Mouse (Mus musculus) neural tube, embryonic 11.5 days (tissue): ENCODE measurements around the gene Pum2. TPM values are rescaled to one million over a fixed set of nuclear protein-coding genes. Genes with fewer than 3 reads are reported as not detected.
A peak's percentile ranks its signal among the peaks of the same experiment; 100 is the strongest.

Source experiments
- ATAC-seq: fragments of 200-750 bp; cut with Nextera tagmentation; 2 replicates; pipeline ENCODE4 v1.8.0; 2017; ENCODE audit warnings: moderate number of reproducible peaks, mild to moderate bottlenecking, moderate TSS enrichment, moderate library complexity; ENCODE audit not compliant: insufficient read depth, low FRiP score, low TSS enrichment
- DNase-seq: peaks from one replicate; pipeline ENCODE4 v3.0.0-alpha.2; 2015; ENCODE audit warnings: low spot score
- H3K27ac ChIP-seq: fragments of 300-500 bp; sonication (generic); 2 replicates; pipeline ENCODE4 v1.5.1; 2014; ENCODE audit warnings: low read depth, mild to moderate bottlenecking, low read length
- H3K27me3 ChIP-seq: fragments of 300-500 bp; sonication (generic); 2 replicates; pipeline ENCODE4 v1.6.1; 2014; ENCODE audit warnings: mild to moderate bottlenecking, low read length, mixed read lengths; ENCODE audit not compliant: control insufficient read depth, insufficient read depth
- H3K36me3 ChIP-seq: fragments of 300-500 bp; sonication (generic); 2 replicates; pipeline ENCODE4 v1.6.1; 2014; ENCODE audit warnings: mild to moderate bottlenecking, low read length, moderate library complexity, mixed read lengths; ENCODE audit not compliant: control insufficient read depth, insufficient read depth
- H3K4me1 ChIP-seq: fragments of 300-500 bp; sonication (generic); 2 replicates; pipeline ENCODE4 v1.6.1; 2014; ENCODE audit warnings: low read length, mixed read lengths; ENCODE audit not compliant: control insufficient read depth, insufficient read depth
- H3K4me2 ChIP-seq: fragments of 300-500 bp; sonication (generic); 2 replicates; pipeline ENCODE4 v1.6.1; 2014; ENCODE audit warnings: low read depth, mild to moderate bottlenecking, moderate library complexity
- H3K4me3 ChIP-seq: fragments of 300-500 bp; sonication (generic); 2 replicates; pipeline ENCODE4 v1.5.1; 2014; ENCODE audit warnings: low read depth, low read length
- H3K9ac ChIP-seq: fragments of 300-500 bp; sonication (generic); 2 replicates; pipeline ENCODE4 v1.6.1; 2014; ENCODE audit warnings: mild to moderate bottlenecking, low read length
- H3K9me3 ChIP-seq: fragments of 300-500 bp; sonication (generic); 2 replicates; pipeline ENCODE4 v1.6.1; 2016; ENCODE audit warnings: low read length; ENCODE audit not compliant: control insufficient read depth
- WGBS: fragments of 180-500 bp; shearing (Covaris S2); extraction: QIAGEN DNeasy Blood & Tissue Kit; methylation state at CpG from one replicate; pipeline ENCODE4 v1.1.7; 2014; 5-methylcytosine and 5-hydroxymethylcytosine counted together
- polyA plus RNA-seq: library from polyadenylated mRNA; unstranded; fragments of >200 nt; fragmentation: Nextera tagmentation; extraction: Ambion mirVana; gene quantifications from 2 replicates; pipeline ENCODE4 v1.2.1, GENCODE M21; 2014

Pum2 gene
- polyA plus RNA-seq, 1 experiment from 2014 or later, result 68.7 TPM

DNA sequence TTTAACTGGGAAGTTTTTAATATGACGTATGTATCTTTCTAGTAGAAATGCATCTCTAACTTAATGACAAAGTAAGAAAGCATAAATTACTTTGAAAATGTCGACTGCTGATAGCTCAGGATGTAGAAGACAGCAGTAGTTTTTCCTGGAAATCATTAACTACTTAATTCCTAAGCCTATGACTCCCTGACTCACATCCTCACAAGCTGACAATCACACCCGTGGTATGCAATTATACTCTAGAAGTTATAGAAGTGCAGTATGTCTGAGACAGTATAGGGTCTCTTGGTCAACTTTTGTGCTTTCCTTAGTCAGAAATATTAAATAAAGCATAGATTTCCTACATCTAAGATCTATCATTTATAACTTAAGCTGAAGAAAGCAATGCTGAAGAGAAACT is 12.2 kb upstream of the Pum2 start:
- no peak for ATAC-seq
- Histone ChIP-seq H3K27me3 (no peaks in the 10 kb centered on the region), H3K4me2 (no peak overlapping the region), H3K27ac (no peak overlapping the region), H3K4me1 (no peaks in the 10 kb centered on the region), H3K36me3 (no peaks in the 10 kb centered on the region), H3K4me3 (no peak overlapping the region), H3K9me3 (no peaks in the 10 kb centered on the region), H3K9ac (no peak overlapping the region)
- 69% methylated on average over 3 of the region's 3 CpGs for WGBS
- no peak for DNase-seq

DNA sequence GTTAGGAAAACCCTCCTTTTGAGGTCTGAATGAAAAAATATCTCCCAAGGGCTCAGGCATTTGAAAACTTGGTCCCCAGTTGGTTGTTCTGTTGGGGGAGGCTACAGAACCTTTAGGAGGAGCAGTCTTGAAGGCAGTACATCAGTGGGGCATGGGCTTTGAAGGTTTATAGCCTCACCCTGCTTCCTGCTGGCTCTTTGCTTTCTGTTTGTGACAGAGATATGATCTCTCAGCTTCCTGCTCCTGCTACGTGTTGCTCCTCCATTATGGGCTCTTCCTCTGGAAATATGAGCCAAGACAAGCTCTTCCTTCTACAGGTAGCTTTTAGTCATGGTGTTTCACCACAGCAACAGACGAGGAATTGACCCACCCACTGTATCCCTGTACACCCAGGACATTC is 11.8 kb upstream of the Pum2 start:
- ATAC-seq (no peak), DNase-seq (no peak)
- Histone ChIP-seq H3K4me2 (no peak overlapping the region), H3K36me3 (no peaks in the 10 kb centered on the region), H3K9ac (no peak overlapping the region), H3K4me1 (no peaks in the 10 kb centered on the region), H3K4me3 (no peak overlapping the region), H3K27ac (no peak overlapping the region), H3K27me3 (no peaks in the 10 kb centered on the region), H3K9me3 (no peaks in the 10 kb centered on the region)
- WGBS, result 50% methylated on average over 2 of the region's 2 CpGs

DNA sequence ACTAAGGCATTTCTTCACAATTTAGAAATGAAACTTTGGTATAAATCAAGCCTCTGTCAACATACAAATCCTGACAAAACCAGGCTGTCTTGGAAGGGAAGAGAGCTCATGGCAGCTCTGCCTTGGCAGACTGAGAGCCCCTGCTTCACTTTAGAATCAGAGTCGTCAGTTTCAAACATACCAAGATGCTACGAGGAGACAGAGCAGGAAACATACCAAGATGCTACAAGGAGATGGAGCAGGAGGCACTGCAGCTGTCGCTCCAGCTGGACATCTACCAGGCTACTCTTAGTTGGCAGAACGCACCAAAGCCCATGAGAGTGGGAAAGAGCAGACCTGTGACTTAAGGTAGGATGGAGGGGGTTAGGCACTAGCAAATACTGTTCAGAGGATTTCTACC is 11.2 kb upstream of the Pum2 start:
- Histone ChIP-seq H3K36me3 (no peaks in the 10 kb centered on the region), H3K4me2 (no peak overlapping the region), H3K4me3 (no peak overlapping the region), H3K27ac (no peak overlapping the region), H3K27me3 (no peaks in the 10 kb centered on the region), H3K4me1 (no peaks in the 10 kb centered on the region), H3K9ac (no peak overlapping the region), H3K9me3 (no peaks in the 10 kb centered on the region)
- DNase-seq, result no peak
- 86% methylated on average over 4 of the region's 4 CpGs for WGBS
- ATAC-seq, result no peak

DNA sequence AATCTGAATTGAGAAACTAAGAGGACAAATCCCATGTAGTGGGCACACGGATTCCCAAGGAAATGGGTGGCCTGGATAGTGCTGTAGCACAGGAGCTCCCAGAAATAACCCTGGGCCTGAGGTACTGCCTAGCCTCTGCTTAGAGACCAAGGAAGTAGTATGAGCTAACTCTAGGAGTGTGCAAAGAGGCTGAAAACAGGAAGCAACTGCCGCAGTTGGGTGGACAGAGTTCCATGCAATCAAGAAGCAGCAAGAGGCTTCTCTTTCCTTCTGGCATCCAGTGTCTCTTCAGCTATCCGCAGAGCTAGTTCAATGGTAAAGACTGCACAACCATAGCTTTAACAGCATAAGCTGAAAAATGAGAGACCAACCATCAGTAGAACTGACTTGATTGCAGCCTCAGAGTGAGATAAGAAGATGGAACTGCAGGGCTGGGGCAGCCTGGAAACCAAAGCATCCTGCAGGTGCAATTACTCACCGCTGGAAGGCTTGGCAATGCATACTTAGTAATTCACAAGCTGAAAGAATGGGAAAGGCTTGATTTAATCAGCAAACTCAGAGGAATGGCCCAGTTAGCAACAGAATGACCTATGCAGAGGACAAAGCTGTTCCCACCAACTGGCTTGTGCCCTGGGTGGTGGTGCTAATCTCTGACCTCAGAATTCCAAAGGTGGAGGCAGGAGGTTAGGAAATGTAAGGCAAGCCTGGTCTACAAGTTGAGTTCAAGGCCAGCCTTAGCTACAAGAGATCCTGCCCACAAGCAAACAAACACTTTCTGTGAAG is 6.3 kb upstream of the Pum2 start:
- Histone ChIP-seq H3K9ac (no peak overlapping the region), H3K4me2 (no peak overlapping the region), H3K36me3 (no peaks in the 10 kb centered on the region), H3K4me1 (no peaks in the 10 kb centered on the region), H3K27ac (no peak overlapping the region), H3K9me3 (no peaks in the 10 kb centered on the region), H3K4me3 (no peak overlapping the region), H3K27me3 (no peaks in the 10 kb centered on the region)
- WGBS, result 84% methylated on average over 4 of the region's 4 CpGs
- DNase-seq (no peak), ATAC-seq (no peak)

DNA sequence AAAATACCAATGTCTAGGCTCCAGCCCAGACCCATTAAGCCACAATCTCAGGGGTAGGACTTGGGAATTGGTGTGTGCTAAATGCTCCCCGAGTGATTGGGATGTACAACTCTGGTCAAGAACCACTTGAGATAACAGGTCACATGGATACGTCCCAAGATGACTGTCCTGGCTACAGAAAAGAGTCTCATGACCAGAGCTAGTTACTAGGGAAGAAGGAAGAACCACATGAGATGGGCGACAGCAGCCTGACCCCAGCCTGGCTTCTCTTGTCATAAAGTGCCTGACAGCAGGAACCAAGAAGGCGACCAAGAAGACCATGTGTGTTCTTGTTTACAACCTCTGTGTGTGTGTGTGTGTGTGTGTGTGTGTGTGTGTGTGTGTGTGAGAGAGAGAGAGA is 4.5 kb upstream of the Pum2 start:
- Histone ChIP-seq H3K36me3 (no peaks in the 10 kb centered on the region), H3K4me1 (no peaks in the 10 kb centered on the region), H3K4me3 (no peak overlapping the region), H3K4me2 (no peak overlapping the region), H3K9ac (no peak overlapping the region), H3K9me3 (no peaks in the 10 kb centered on the region), H3K27me3 (no peaks in the 10 kb centered on the region), H3K27ac (no peak overlapping the region)
- DNase-seq (no peak), ATAC-seq (no peak)
- WGBS, result 86% methylated on average over 4 of the region's 4 CpGs

DNA sequence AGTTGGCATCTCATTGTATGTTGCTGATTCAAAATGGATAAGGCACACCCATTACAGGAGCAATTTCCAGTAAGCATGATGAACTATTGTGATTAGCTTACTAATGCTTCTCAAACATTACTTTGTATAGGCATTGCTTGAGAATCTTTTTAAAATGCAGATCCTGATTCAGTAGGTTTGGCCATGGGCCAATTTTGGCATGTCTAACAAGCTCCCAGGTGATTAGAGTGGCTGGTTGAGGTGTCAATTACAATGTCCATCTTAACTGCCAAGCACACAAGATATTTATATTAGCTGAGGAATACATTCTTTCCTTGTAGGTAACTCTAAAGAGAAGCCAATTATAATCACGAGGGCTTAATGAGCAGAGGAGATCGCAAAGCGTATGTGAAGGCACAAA is 4.1 kb upstream of the Pum2 start:
- H3K4me2 ChIP-seq, result no peak overlapping the region
- ATAC-seq, result no peak
- H3K9ac ChIP-seq, result no peak overlapping the region
- no peaks in the 10 kb centered on the region for H3K4me1 ChIP-seq
- H3K36me3 ChIP-seq, result no peaks in the 10 kb centered on the region
- 93% methylated on average over 3 of the region's 3 CpGs for WGBS
- no peak overlapping the region for H3K4me3 ChIP-seq
- H3K27me3 ChIP-seq, result no peaks in the 10 kb centered on the region
- DNase-seq, result no peak
- no peaks in the 10 kb centered on the region for H3K9me3 ChIP-seq
- H3K27ac ChIP-seq, result no peak overlapping the region

DNA sequence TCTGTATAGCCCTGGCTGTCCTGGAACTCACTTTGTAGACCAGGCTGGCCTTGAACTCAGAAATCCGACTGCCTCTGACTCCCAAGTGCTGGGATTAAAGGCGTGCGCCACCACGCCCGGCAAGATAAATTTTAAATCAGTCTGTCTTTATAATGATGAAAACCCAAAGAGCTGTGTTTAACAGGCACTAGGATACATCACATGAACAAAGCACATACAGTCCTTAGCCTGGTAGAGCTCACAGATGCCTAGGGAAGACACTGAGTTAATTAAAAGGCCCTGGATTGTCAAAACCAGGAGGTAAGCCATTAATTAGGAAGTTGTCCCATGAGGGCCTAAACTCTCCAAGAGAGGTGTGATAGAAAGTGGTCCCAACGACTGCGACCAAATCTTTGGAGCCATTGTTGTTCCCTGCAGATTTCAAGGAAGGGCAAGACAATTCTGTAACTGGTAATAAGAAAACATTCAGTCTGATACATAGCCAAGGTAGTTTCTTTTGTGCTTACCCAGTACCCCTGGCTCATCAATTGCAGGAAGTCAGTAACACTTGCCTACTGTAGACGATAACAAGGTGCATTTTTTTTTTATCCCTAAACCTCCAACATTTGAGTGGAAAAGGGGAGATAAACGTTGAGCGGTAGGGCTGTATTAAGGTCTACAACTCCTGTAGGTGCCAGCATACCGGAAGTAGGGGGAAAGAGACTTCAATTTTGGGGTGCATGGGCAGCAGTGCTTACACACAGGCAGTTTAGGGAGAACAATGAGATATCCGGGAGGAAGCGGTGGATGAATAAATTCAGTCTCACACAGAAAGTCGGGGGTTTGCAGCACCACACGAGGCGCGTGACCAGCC is 587 bp upstream of the Pum2 start:
- Histone ChIP-seq H3K4me1 (peaks cover 9% of the 10 kb centered on the region), H3K9ac (peak overlapping the region; percentile 99), H3K4me3 (peak overlapping the region; percentile 91), H3K27ac (peak overlapping the region; percentile 99), H3K27me3 (no peaks in the 10 kb centered on the region), H3K4me2 (peak overlapping the region; percentile 49), H3K36me3 (no peaks in the 10 kb centered on the region), H3K9me3 (no peaks in the 10 kb centered on the region)
- DNase-seq (no peak), ATAC-seq (peak; percentile 3; the same call in 1 of the 2 replicates)
- WGBS, result 42% methylated on average over 17 of the region's 17 CpGs

DNA sequence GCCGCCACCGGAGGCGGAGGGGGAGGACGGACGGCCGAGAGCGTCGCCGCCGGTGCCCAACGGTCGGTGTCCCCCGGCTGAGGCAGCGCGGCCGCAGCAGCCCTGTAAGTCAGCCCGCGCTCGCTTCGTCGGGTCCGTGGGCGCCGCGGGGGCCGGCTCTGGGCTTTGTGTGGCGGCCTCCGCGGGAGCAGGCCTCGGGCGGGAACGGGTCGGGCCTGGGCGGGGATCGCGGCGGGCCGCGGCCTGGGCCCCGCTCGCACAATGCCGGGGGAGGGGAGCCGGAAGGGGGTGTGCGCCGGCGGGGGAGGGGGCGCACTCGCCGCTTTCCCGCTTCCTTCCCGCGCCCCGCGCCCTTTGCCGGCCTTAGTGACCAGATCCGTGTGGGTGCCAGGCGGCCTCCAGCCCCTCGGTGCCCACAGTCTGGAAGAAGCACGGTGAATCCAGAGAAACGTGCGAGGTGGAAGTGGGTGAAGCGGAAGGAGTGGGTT is 487 bp downstream of the Pum2 start:
- H3K4me3 ChIP-seq, result peak overlapping the region; percentile 91
- peak overlapping the region; percentile 99 for H3K27ac ChIP-seq
- H3K4me1 ChIP-seq, result peaks cover 9% of the 10 kb centered on the region
- H3K9ac ChIP-seq, result peak overlapping the region; percentile 99
- no peaks in the 10 kb centered on the region for H3K36me3 ChIP-seq
- WGBS, result under 1% methylated on average over 27 of the region's 62 CpGs
- peak; percentile 88 for ATAC-seq
- peak overlapping the region; percentile 49 for H3K4me2 ChIP-seq
- no peaks in the 10 kb centered on the region for H3K9me3 ChIP-seq
- H3K27me3 ChIP-seq, result no peaks in the 10 kb centered on the region
- DNase-seq, result peak; percentile 72
